Mouse (Mus musculus): ENCODE results near the gene Btbd10.

DNA sequence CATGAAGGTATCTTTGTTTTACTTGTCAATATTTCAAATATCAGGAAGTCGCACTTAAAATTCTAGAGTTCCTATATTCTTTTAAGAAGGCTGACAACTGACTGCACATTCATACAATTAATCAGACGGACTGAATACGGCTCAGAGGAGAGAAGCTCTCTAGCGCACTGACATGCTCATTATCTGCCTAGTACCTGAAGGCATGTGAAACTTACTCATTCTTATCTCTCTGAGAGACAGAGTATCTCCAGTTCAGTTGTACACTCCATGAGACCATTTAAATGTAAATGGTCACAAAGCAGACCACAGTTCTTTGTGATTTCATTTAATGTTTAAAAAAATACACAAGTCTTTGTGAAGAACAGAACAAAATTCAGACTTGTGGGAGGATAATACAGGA, 1.8 kb downstream of the Btbd10 start:
- TF ChIP-seq CTCF (IDR thresholded peaks at IDR 0.05; ENCODE audit: insufficient read depth, low read depth, low read length) (no peak), POLR2A (IDR thresholded peaks at IDR 0.05; ENCODE audit: insufficient read depth, low read depth, low read length) (no peak)
